In the genomic region with DNA sequence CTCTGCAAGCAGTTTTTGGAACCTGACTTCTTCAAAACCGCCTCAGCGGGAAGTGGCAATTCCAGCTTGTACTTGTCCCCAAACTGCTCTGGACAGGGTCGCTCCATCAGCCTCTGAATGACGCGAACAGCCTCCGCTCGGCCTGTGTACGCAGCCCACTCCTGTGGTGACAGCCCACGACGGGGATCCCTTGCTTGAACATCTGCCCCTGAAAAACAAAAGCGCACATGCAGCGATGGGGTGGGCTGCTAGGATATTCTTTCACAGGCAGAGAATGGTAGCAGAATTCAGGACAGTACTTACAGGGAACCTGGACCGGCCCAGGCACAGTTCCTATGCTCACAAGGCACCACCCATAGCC, we compare ENCODE assay signal across 9 mouse cellular contexts.
DNase-seq lines count a peak whose midpoint lies in the region; ATAC-seq and TF ChIP-seq lines count a peak whose summit lies in the region.
"Had no signal": no experiment of that assay in that cellular context is flagged by ENCODE, and none has a peak within 500 bp of the region (broad histone marks: within the 10 kb centered on the region; RNA-seq: fewer than 3 reads in every experiment).

No protein-coding gene starts in this region.

- H3K4me1 ChIP-seq in lung, embryonic 14.5 days (ENCODE audit: insufficient read depth): no peaks in the 10 kb centered on the region
- peaks cover 2% of the 10 kb centered on the region; the same call in 1 of the 2 replicates for H3K4me1 ChIP-seq in forebrain, embryonic 14.5 days (ENCODE audit: control insufficient read depth, insufficient read depth, low read length)
- peaks cover 8% of the 10 kb centered on the region; the same call in 1 of the 2 replicates for H3K4me1 ChIP-seq in limb, embryonic 14.5 days (ENCODE audit: control insufficient read depth, insufficient read depth, low read length)
- H3K4me1 ChIP-seq in stomach, postnatal 0 days (replicated peaks; ENCODE audit: control insufficient read depth, insufficient read depth): no peaks in the 10 kb centered on the region

- H3K9me3 ChIP-seq in lung, embryonic 14.5 days (ENCODE audit: low read depth, low read length): no peaks in the 10 kb centered on the region
- no peaks in the 10 kb centered on the region for H3K9me3 ChIP-seq in forebrain, embryonic 14.5 days (replicated peaks; ENCODE audit: control insufficient read depth, low read length)
- H3K9me3 ChIP-seq in limb, embryonic 14.5 days (ENCODE audit: control insufficient read depth, low read length): no peaks in the 10 kb centered on the region
- no peaks in the 10 kb centered on the region for H3K9me3 ChIP-seq in stomach, postnatal 0 days (ENCODE audit: control insufficient read depth, low read length)

- TF ChIP-seq EP300 in stomach, postnatal 0 days (optimal IDR thresholded peaks at IDR 0.05): no peak

- no peak overlapping the region for H3K9ac ChIP-seq in lung, embryonic 14.5 days
- H3K9ac ChIP-seq in forebrain, embryonic 14.5 days (ENCODE audit: low read length): no peak overlapping the region; the same call in 1 of the 2 replicates
- no peak overlapping the region for H3K9ac ChIP-seq in limb, embryonic 14.5 days (ENCODE audit: low read depth, low read length, severe bottlenecking)
- H3K9ac ChIP-seq in stomach, postnatal 0 days (ENCODE audit: low read length): no peak overlapping the region
- H3K9ac ChIP-seq: liver, embryonic 14.5 days had no signal

- no peak for TF ChIP-seq CTCF in lung, embryonic 14.5 days (IDR thresholded peaks at IDR 0.05; ENCODE audit: low read depth)
- TF ChIP-seq CTCF in stomach, postnatal 0 days (IDR thresholded peaks at IDR 0.05; ENCODE audit: low read depth): no peak

- H3K4me2 ChIP-seq in lung, embryonic 14.5 days: peak overlapping the region; percentile 43
- H3K4me2 ChIP-seq in forebrain, embryonic 14.5 days (ENCODE audit: low read length): peak overlapping the region; percentile 50
- H3K4me2 ChIP-seq in limb, embryonic 14.5 days (replicated peaks; ENCODE audit: low read depth, low read length, severe bottlenecking): peak overlapping the region; percentile 35; the same call in 1 of the 2 replicates
- peak overlapping the region; percentile 36 for H3K4me2 ChIP-seq in stomach, postnatal 0 days (replicated peaks; ENCODE audit: low read depth)

- peak; percentile 14; the same call in 1 of the 2 replicates for ATAC-seq in lung, embryonic 14.5 days (ENCODE audit: insufficient read depth)
- no peak for ATAC-seq in forebrain, embryonic 14.5 days
- no peak for ATAC-seq in limb, embryonic 14.5 days (ENCODE audit: low FRiP score, low read depth)
- 0 out of 2 replicates have a peak, but pooled peaks have one; percentile 43 for ATAC-seq in stomach, postnatal 0 days (ENCODE audit: low FRiP score, low TSS enrichment)
- no peak for ATAC-seq in erythroid progenitor cell, adult 5-6 weeks (replicated peaks; ENCODE audit: low FRiP score, poor library complexity, severe bottlenecking)
- ATAC-seq: Patski had no signal

- TF ChIP-seq POLR2A in limb, embryonic 14.5 days (IDR thresholded peaks at IDR 0.05; ENCODE audit: borderline replicate concordance, extremely low read depth, insufficient read depth, insufficient read length): no peak

- H3K4me3 ChIP-seq in lung, embryonic 14.5 days (ENCODE audit: low read depth, low read length): peak overlapping the region; percentile 16; the same call in 1 of the 2 replicates
- H3K4me3 ChIP-seq in forebrain, embryonic 14.5 days (ENCODE audit: low read depth, low read length): peak overlapping the region; percentile 27
- peak overlapping the region; percentile 21; the same call in 1 of the 2 replicates for H3K4me3 ChIP-seq in limb, embryonic 14.5 days (replicated peaks; ENCODE audit: low read length)
- peak overlapping the region; percentile 15 for H3K4me3 ChIP-seq in stomach, postnatal 0 days (ENCODE audit: low read depth, low read length)

- peak; percentile 30 for DNase-seq in lung, embryonic 14.5 days
- DNase-seq in lung, adult 18-20 months: no peak
- no peak for DNase-seq in forebrain, embryonic 14.5 days (ENCODE audit: low spot score)
- DNase-seq in limb, embryonic 14.5 days (ENCODE audit: low spot score): no peak
- DNase-seq in stomach, postnatal 0 days (ENCODE audit: low spot score): no peak
- no peak for DNase-seq in layer of hippocampus, adult 11-12 months (ENCODE audit: low spot score)

- no peak overlapping the region for H3K27ac ChIP-seq in lung, embryonic 14.5 days (ENCODE audit: low read depth)
- H3K27ac ChIP-seq in forebrain, embryonic 14.5 days (ENCODE audit: low read depth, low read length): no peak overlapping the region
- H3K27ac ChIP-seq in limb, embryonic 14.5 days (replicated peaks; ENCODE audit: low read depth, low read length): no peak overlapping the region
- no peak overlapping the region for H3K27ac ChIP-seq in stomach, postnatal 0 days (replicated peaks)
- H3K27ac ChIP-seq: liver, embryonic 14.5 days had no signal

- WGBS in lung, embryonic 14.5 days: 16% methylated on average over 13 of the region's 13 CpGs
- WGBS in forebrain, embryonic 14.5 days: 25% methylated on average over 13 of the region's 13 CpGs
- 20% methylated on average over 13 of the region's 13 CpGs for WGBS in limb, embryonic 14.5 days
- 22% methylated on average over 13 of the region's 13 CpGs for WGBS in stomach, postnatal 0 days

- H3K27me3 ChIP-seq in lung, embryonic 14.5 days (ENCODE audit: insufficient read depth, low read length): peaks cover 28% of the 10 kb centered on the region
- H3K27me3 ChIP-seq in forebrain, embryonic 14.5 days (replicated peaks; ENCODE audit: control insufficient read depth, insufficient read depth, low read length): peaks cover 18% of the 10 kb centered on the region
- peaks cover 39% of the 10 kb centered on the region for H3K27me3 ChIP-seq in limb, embryonic 14.5 days (ENCODE audit: control insufficient read depth, insufficient read depth, low read length)
- H3K27me3 ChIP-seq in stomach, postnatal 0 days (ENCODE audit: control insufficient read depth, insufficient read depth, low read length): peaks cover 4% of the 10 kb centered on the region; the same call in 1 of the 2 replicates
- H3K27me3 ChIP-seq: Patski had no signal

- no peaks in the 10 kb centered on the region for H3K36me3 ChIP-seq in lung, embryonic 14.5 days (ENCODE audit: insufficient read depth)
- H3K36me3 ChIP-seq in forebrain, embryonic 14.5 days (ENCODE audit: control insufficient read depth, insufficient read depth, low read length): no peaks in the 10 kb centered on the region
- H3K36me3 ChIP-seq in limb, embryonic 14.5 days (ENCODE audit: control insufficient read depth, insufficient read depth, low read length): no peaks in the 10 kb centered on the region
- H3K36me3 ChIP-seq in stomach, postnatal 0 days (ENCODE audit: control insufficient read depth, insufficient read depth, low read length): no peaks in the 10 kb centered on the region

Comparison
In these comparisons a context has a peak if more than half of its experiments do, and no peak if none do; other contexts are left out.
1. ATAC-seq: peak in lung, embryonic 14.5 days (single experiment) and stomach, postnatal 0 days (single experiment); none in forebrain, embryonic 14.5 days (single experiment), limb, embryonic 14.5 days (single experiment) and erythroid progenitor cell, adult 5-6 weeks (single experiment).
2. Peak in every context shown above with its lines, with median percentiles within 50 percentile points of each other: H3K4me2 ChIP-seq and H3K4me3 ChIP-seq.